ENCODE assay signal across 13 mouse cellular contexts in genomic region chr6:144753225-144753962, GRCm38 (mm10). TPM values are rescaled to one million over a fixed set of nuclear protein-coding genes. Genes with fewer than 3 reads are reported as not detected.
DNase-seq lines count a peak whose midpoint lies in the region; ATAC-seq lines count a peak whose summit lies in the region.
"Had no signal": no experiment of that assay in that cellular context is flagged by ENCODE, and none has a peak within 500 bp of the region (broad histone marks: within the 10 kb centered on the region; RNA-seq: fewer than 3 reads in every experiment).

No protein-coding gene starts in this region.

- no peaks in the 10 kb centered on the region for H3K36me3 ChIP-seq in hindbrain, embryonic 14.5 days (replicated peaks; ENCODE audit: control insufficient read depth, insufficient read depth)

- ATAC-seq in hindbrain, embryonic 14.5 days (ENCODE audit: low FRiP score): no peak
- ATAC-seq: midbrain, embryonic 16.5 days had no signal

- peak; percentile 15 for DNase-seq in layer of hippocampus, adult 11-12 months (ENCODE audit: low spot score)
- no peak for DNase-seq in layer of hippocampus, postnatal 25 days (ENCODE audit: extremely low spot score in 1 of 2, low spot score in 1 of 2)
- peak; percentile 39 to 54 for DNase-seq in right cerebral cortex, adult 2 months (ENCODE audit: low spot score in 2 of 2)
- no peak for DNase-seq in right cerebral cortex, postnatal 4 days
- peak; percentile 32 to 38 for DNase-seq in left cerebral cortex, postnatal 36 days (ENCODE audit: low spot score in 2 of 2)
- peak; percentile 57 for DNase-seq in telencephalon, adult 2 months (ENCODE audit: low read depth, low spot score)
- DNase-seq in T-cell, adult 2 months (ENCODE audit: low spot score): no peak
- DNase-seq in hindbrain, embryonic 14.5 days (ENCODE audit: low spot score): no peak
- DNase-seq: cerebellum, adult 2 months; heart, postnatal 4 days; thymus, adult 18-20 months had no signal

- H3K27me3 ChIP-seq in hindbrain, embryonic 14.5 days (ENCODE audit: control insufficient read depth, insufficient read depth, low read length): no peaks in the 10 kb centered on the region

- intact Hi-C loops in left cerebral cortex, postnatal 36 days (cut with DNase I): no loop called here

- WGBS in hindbrain, embryonic 14.5 days: 72% methylated on average over 13 of the region's 13 CpGs

- no peaks in the 10 kb centered on the region for H3K4me1 ChIP-seq in hindbrain, embryonic 14.5 days (replicated peaks; ENCODE audit: control insufficient read depth, insufficient read depth, low read length)

- H3K9ac ChIP-seq in hindbrain, embryonic 14.5 days: no peak overlapping the region

- no peak overlapping the region for H3K4me3 ChIP-seq in hindbrain, embryonic 14.5 days (replicated peaks; ENCODE audit: low read length)

- H3K9me3 ChIP-seq in hindbrain, embryonic 14.5 days (ENCODE audit: control insufficient read depth, low read length): no peaks in the 10 kb centered on the region

- H3K4me2 ChIP-seq in hindbrain, embryonic 14.5 days (replicated peaks): no peak overlapping the region

- H3K27ac ChIP-seq in hindbrain, embryonic 14.5 days: no peak overlapping the region

RNA-seq across cellular contexts. Expression of gene Sox5, which starts 28.4 kb away (rescaled TPM):
- total RNA-seq in layer of hippocampus, postnatal 25 days (2021): 10 to 100 TPM; 31.4 to 38.6 TPM
- total RNA-seq in left cerebral cortex, postnatal 36 days (2021): 10 to 100 TPM; 52.1 to 57.9 TPM
- polyA plus RNA-seq in hindbrain, embryonic 14.5 days (2014; fragmentation: Nextera tagmentation; extraction: Ambion mirVana): 23.9 and 27.0 TPM in 2 replicates
- total RNA-seq: granulocyte monocyte progenitor cell, adult 5-6 weeks had no signal

Comparison
In these comparisons a context has a peak if more than half of its experiments do, and no peak if none do; other contexts are left out.
1. DNase-seq: peak in layer of hippocampus, adult 11-12 months (single experiment), right cerebral cortex, adult 2 months (2 of 2), left cerebral cortex, postnatal 36 days (2 of 2) and telencephalon, adult 2 months (single experiment); none in layer of hippocampus, postnatal 25 days (0 of 2), right cerebral cortex, postnatal 4 days (single experiment), T-cell, adult 2 months (single experiment) and hindbrain, embryonic 14.5 days (single experiment).